Mouse (Mus musculus): Measurements from ENCODE around the gene Dntt.

Gene Dntt

GRCm38 (mm10) chr19:41011676-41012075 lies 17.4 kb upstream of the Dntt start:
- no peak for DNase-seq (ENCODE audit: low spot score)

- no peak for DNase-seq (ENCODE audit: low spot score)
Measured at GRCm38 (mm10) chr19:41013591-41013990, 15.5 kb upstream of the Dntt start.

- DNase-seq (ENCODE audit: low spot score): no peak
Measured at GRCm38 (mm10) chr19:41014003-41014402, 15.1 kb upstream of the Dntt start.

GRCm38 (mm10) chr19:41015951-41016716 lies 12.9 kb upstream of the Dntt start:
- DNase-seq (ENCODE audit: low spot score): peak; percentile 19

DNA sequence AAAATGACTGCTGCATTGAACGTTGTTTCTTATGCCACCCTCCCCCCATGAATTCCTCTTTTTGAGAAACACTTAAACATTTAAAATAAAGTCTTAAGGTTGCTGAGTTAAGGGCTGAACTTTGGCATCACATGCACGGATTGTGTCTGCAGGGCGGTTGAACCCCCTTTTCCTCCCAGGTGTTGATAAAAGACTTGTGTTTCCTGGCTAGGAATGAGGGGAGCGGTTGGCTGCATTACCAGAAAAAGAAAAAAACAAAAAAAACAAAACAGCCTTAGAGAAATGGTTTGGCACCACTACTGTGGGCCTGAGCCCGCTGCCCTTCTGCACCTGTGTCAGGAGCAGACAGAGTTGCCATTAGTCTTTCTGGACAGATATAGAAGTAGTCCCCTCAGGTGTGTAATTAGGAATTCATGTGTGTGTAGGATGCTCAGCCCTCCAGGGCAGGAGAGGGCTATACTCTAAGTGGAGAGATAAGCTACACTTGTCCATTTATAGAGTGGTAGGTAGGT lies 9.9 kb upstream of the Dntt start:
- no peak for DNase-seq (ENCODE audit: low spot score)

GRCm38 (mm10) chr19:41020537-41020936 lies 8.5 kb upstream of the Dntt start:
- no peak for DNase-seq (ENCODE audit: low spot score)

DNA sequence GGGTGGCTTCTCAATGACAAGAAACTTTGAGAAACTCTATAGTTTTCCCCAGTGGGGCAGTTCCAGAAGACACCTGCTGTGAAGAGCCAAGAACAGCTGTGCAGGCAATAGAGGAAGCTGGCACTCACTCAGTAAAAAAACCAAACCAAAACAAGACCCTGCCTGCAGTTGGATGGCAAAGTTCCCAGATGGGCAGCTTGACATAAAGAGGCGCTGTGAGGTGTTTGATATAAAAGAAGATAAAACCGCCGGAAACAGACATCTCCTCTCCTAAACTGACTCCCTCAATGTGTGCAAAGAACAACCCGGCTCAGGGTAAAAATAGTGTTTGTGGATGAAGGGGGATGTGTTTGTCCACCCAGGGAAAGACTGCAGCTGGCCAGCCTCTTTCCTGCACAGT lies 6.8 kb upstream of the Dntt start:
- no peak for DNase-seq (ENCODE audit: low spot score)

DNA sequence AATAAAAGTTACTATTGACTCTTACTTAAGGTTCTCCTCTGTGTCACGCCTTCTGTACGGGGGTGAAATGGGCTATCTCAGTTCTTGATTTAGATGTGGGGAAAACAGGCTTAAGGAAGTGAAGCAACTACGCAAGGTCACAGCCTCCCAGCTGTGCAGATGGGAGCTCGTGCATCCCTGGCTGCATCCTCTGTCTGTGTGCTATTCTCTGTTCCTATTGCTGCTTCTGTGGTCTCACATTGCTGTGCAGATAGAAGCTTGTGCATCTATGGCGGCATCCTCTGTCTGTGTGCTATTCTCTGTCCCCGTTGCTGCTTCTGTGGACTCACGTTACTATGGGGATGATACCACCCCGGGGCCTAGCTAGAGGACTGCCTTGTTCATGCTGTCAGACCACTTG lies 2.5 kb upstream of the Dntt start:
- no peak for DNase-seq (ENCODE audit: low spot score)

DNA sequence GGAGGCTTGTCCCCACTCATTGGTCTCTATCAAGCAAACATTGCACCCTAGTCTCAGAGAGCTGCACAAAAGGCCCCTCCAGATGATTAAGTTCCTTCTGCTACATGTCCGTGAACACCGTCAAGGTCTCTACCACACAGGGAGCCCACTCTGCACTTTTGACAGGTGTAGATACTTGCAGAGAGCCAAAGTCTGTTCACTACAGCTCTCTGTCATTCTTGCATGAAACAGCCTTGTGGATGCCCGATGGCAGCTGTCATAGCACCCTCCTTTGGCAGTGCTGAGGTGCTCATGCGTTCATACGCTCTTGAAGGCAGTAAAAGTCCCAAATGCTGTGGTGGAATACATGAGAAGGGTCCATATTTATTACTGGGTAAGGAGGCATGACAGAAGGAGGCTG lies 2.1 kb upstream of the Dntt start:
- no peak for DNase-seq (ENCODE audit: low spot score)

- no peak for DNase-seq (ENCODE audit: low spot score)
Measured at GRCm38 (mm10) chr19:41027601-41028000, 1.5 kb upstream of the Dntt start.

- no peak for DNase-seq (ENCODE audit: low spot score)
Measured at GRCm38 (mm10) chr19:41030161-41030560, 1.1 kb downstream of the Dntt start.

DNA sequence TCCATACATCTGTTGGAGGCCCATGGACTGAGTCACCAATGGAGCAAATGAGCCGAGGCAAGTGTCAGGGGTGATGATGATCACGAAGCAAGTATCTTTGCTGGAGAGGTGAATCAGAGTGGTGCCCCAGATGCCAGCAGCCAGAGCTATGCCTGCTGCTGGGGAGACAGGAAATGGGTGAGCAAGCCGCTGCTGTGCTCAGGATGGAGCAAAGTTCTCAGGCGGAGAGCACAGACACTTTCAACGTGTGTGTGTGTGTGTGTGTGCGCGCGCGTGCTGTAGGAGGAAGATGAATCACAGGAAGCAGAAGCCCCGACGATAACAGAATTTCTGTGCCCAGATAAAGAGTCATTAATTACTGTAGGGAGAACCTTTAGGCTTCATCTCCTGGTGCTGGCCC lies 1.9 kb downstream of the Dntt start:
- no peak for DNase-seq (ENCODE audit: low spot score)

GRCm38 (mm10) chr19:41031869-41032268 lies 2.8 kb downstream of the Dntt start:
- no peak for DNase-seq (ENCODE audit: low spot score)

DNA sequence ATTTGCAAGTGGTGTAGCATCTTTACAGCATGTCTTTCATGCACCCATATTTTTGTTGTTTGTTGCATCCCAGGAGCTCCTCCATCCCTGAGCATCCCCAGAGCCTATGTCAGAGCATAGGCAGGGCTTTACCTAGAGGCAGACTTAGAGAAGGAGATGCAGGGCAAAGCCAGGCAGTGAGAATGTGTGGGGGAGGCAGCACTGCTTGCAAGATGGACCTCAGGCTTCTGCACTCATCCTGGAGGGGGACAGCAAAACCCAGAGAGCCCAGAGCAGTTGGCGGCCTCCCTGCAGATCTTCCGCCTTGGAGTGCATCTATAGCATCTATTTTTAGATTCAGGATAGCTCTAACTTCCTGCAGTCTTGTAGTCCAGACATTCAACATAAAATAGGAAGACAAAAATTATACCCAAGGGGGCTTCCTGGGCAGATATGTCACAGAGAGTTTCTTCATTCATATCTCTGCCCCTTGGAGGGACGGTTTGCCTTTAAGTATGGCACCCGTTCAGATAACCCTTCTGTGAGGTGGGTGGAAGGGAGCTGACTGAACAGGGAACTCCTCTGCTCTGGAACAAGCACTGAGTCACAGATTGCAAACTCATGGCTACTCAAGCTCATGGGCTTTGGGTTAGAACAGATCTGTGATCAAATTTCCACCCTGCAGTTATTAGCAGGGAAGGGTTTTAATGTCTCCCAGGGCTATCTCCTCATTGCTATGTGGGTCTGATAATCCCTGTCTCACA lies 6.9 kb downstream of the Dntt start:
- no peak for DNase-seq (ENCODE audit: low spot score)

- no peak for DNase-seq (ENCODE audit: low spot score)
Measured at GRCm38 (mm10) chr19:41039110-41039509, 10.0 kb downstream of the Dntt start.

GRCm38 (mm10) chr19:41045091-41045770 lies 16.2 kb downstream of the Dntt start:
- DNase-seq (ENCODE audit: low spot score): no peak

GRCm38 (mm10) chr19:41047437-41048186 lies 18.5 kb downstream of the Dntt start:
- no peak for DNase-seq (ENCODE audit: low spot score)

DNA sequence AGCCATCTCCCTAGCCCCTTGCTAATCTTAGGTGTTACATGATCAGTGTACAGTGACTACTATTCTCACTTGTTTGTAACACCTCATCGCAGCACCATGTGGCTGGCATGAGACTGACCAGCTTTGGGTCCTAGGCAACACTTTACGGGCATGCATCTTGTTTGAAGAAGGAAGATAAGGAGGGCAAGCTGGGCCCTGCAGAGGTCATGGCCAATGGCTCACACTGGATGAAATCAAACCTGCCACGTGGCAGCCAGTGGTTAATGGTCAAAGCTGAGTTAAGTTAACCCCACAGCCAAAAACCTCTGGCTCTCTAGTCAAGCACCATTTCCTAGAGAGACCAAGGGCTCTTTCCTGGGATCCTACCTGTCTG lies 19.1 kb downstream of the Dntt start:
- no peak for DNase-seq (ENCODE audit: low spot score)

- DNase-seq (ENCODE audit: low spot score): no peak
Measured at GRCm38 (mm10) chr19:41051714-41052113, 22.6 kb downstream of the Dntt start.

DNA sequence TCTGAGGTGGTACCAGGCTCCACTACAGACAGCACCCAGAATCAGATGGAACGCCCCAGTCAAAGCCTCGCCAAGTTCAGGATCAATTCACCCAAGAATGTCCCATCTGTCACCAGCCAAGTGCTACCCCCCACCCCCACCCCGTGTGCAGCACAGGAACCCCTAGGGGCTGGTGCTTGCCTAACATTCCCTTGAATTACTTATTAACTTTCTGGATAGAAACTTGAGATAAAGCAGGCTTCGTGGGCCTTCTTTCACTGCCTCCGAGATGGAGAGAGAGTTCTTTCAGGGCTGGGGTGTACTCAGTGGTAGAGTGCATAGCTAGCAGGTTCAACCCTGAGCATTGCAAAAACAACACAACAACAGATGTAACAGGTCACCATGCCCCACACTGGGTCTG lies 23.2 kb downstream of the Dntt start:
- DNase-seq (ENCODE audit: low spot score): no peak

DNA sequence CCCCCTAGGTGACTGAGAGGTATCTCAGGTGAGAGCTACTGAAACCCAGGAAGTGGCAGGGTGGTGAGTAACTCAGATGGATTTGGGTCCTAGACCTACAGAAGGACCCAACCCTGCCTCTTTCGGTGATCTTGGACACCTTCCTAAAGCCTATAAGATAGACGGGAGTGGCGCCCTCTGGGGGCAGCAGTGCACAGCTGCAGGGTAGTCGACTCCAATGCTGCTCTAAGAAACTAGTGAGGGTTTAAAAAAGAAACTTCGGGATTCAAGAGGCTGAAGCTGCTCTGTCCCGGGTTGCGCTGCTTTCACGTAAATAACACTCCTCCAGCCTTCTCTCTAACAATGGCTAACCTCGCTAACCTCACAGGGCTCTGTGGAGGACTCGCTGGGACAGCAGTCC lies 24.5 kb downstream of the Dntt start:
- peak; percentile 51 for DNase-seq (ENCODE audit: low spot score)

DNA sequence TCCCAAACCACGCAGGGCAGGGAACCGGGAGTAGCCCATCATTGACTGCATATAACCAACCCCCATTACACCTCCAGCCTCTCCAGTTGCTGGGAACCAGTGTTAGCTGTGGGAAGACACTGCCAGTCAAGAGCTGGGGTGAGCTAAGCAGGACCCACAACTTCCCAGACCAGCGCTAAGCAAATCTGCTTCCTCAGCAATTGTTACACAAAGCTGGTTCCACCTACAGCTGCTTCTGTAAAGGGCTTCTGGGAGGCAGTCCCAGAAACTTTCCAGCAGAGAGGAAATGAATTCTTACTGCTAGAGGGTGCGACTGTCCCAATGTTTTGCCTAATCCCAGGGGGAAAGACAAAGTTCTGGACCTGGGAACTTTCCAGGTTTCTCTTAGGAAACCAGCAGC lies 25.6 kb downstream of the Dntt start:
- DNase-seq (ENCODE audit: low spot score): no peak

All from testis, postnatal 14 days (tissue).